Mouse (Mus musculus): ENCODE measurements around the gene Fip1l1. TPM values are rescaled to one million over a fixed set of nuclear protein-coding genes. Genes with fewer than 3 reads are reported as not detected.

Gene Fip1l1
- polyA plus RNA-seq, 1 experiment from 2014 or later, result 86.7 TPM

DNA sequence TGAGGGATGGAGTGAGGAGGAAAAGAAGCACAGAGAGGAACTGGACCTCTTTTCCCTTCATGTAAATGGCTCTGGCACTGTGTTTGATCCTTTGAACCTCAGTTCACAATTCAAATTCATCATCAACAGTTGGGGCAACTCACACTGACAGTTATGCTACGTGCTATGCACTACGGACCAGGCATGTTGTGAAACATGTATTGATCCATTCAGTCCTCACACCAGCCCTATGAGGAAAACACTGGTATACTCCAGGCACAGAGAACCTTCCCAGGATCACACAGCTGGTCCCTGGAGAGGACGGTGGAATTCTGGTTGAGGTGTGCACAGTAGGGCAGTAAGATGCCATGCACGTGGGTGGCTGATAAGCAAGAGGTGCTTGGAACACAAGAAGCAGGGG lies 105.3 kb downstream of the Fip1l1 start:
- Histone ChIP-seq H3K27me3 (no peaks in the 10 kb centered on the region), H3K9ac (no peak overlapping the region), H3K4me2 (replicated peaks) (no peak overlapping the region), H3K9me3 (replicated peaks) (no peaks in the 10 kb centered on the region), H3K27ac (replicated peaks) (no peak overlapping the region; the same call in 1 of the 2 replicates), H3K4me3 (replicated peaks) (no peak overlapping the region), H3K4me1 (peaks cover 14% of the 10 kb centered on the region; the same call in 1 of the 2 replicates), H3K36me3 (no peaks in the 10 kb centered on the region)
- no peak for ATAC-seq (ENCODE audit: insufficient number of reproducible peaks, low FRiP score, low TSS enrichment, low read depth)
- 93% methylated on average over 4 of the region's 4 CpGs for WGBS

DNA sequence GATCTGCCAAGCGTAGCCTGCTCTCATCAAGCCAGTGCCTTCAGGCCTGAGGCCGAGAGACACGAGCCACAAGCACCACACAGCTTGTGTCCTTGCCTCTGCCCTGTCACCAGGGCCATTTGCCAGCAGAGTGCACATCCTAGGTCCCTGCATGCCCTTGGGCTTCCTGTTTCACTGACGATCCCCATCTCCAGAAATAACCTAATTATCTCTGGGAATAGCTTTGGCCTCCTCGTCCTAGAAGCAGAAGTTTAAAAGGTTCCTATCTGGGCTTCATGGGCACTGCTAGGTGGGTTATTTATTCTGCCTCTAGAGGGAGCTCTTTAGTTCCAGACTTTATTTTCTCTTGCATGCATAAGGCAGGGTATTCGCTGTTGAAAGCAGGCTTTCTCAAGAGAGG lies 105.8 kb downstream of the Fip1l1 start:
- Histone ChIP-seq H3K4me2 (replicated peaks) (no peak overlapping the region), H3K9ac (no peak overlapping the region), H3K4me3 (replicated peaks) (no peak overlapping the region), H3K4me1 (0 out of 2 replicates have a peak, but pooled peaks cover 11% of the 10 kb centered on the region), H3K9me3 (replicated peaks) (no peaks in the 10 kb centered on the region), H3K27ac (replicated peaks) (no peak overlapping the region), H3K27me3 (no peaks in the 10 kb centered on the region), H3K36me3 (no peaks in the 10 kb centered on the region)
- ATAC-seq (ENCODE audit: insufficient number of reproducible peaks, low FRiP score, low TSS enrichment, low read depth), result no peak
- WGBS, result 46% methylated on average over 6 of the region's 6 CpGs

DNA sequence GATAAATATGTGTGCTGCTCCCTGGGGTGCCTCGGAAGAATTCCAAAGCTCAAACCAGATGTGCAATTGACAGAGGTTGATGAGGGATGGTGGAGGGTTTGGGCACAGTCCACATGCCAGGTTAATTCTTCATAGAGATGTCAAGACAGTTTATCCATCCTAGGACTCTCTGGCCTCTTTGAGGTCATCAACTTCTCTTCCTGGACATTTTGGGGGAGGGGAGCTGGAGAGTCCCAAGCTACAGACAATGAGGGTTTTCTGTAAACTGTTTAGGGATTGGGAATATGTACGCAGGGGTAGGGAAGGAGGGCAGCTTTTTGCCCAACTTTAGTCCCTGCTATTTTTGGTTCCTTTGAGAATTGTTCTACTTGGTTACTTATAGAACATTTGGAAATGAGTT lies 107.0 kb downstream of the Fip1l1 start:
- no peak overlapping the region for H3K9ac ChIP-seq
- no peak for ATAC-seq (ENCODE audit: insufficient number of reproducible peaks, low FRiP score, low TSS enrichment, low read depth)
- no peaks in the 10 kb centered on the region for H3K27me3 ChIP-seq
- 0 out of 2 replicates have a peak, but pooled peaks cover 7% of the 10 kb centered on the region for H3K4me1 ChIP-seq
- 60% methylated on average over 2 of the region's 2 CpGs for WGBS
- no peaks in the 10 kb centered on the region for H3K36me3 ChIP-seq
- no peak overlapping the region for H3K4me2 ChIP-seq (replicated peaks)
- H3K27ac ChIP-seq (replicated peaks), result no peak overlapping the region
- H3K4me3 ChIP-seq (replicated peaks), result no peak overlapping the region
- no peaks in the 10 kb centered on the region for H3K9me3 ChIP-seq (replicated peaks)

DNA sequence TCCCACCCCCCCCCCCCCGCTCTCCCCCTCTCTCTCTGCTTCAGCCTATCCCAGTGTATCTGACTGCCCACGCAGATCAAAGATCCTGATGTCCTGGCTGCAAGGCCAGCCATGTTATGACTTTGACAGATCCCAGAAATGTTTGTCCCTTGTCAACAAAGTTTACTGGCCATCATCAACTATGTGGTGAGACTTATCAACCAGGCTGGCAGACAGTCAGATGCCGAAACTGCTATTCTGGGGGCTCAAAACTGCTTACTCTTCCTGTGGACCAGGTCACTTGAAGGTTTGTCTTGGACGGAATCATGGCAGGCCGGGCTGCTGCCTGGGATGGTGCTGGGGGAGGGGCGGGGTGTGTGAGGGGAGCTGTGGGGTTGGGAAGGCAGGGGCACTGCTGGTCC lies 112.3 kb downstream of the Fip1l1 start:
- Histone ChIP-seq H3K9ac (no peak overlapping the region), H3K9me3 (replicated peaks) (no peaks in the 10 kb centered on the region), H3K27me3 (no peaks in the 10 kb centered on the region), H3K4me2 (replicated peaks) (no peak overlapping the region), H3K36me3 (no peaks in the 10 kb centered on the region), H3K4me1 (no peaks in the 10 kb centered on the region), H3K27ac (replicated peaks) (no peak overlapping the region), H3K4me3 (replicated peaks) (no peak overlapping the region)
- WGBS, result 43% methylated on average over 5 of the region's 6 CpGs
- ATAC-seq (ENCODE audit: insufficient number of reproducible peaks, low FRiP score, low TSS enrichment, low read depth), result no peak

DNA sequence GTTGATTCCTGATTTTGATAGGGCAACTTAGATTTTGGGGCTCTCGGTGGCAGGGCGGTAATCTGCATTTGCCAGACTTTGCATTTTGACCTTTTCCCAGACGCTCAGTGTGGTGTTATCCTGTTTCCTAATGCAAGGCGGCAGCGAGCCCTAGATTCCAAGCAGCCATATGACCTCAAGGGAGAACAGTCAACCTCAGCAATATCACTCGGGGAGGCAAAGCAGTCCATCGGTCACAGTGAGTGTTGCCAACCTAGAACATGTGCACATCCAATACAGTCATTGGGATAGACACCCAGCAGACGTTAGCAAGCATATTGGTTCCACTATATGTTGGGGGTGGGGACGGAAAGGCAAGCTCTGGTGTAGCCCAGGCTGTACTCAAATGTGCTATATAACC lies 113.0 kb downstream of the Fip1l1 start:
- no peak overlapping the region for H3K27ac ChIP-seq (replicated peaks)
- no peak for ATAC-seq (ENCODE audit: insufficient number of reproducible peaks, low FRiP score, low TSS enrichment, low read depth)
- H3K9ac ChIP-seq, result no peak overlapping the region
- H3K4me2 ChIP-seq (replicated peaks), result no peak overlapping the region
- no peaks in the 10 kb centered on the region for H3K27me3 ChIP-seq
- no peak overlapping the region for H3K4me3 ChIP-seq (replicated peaks)
- 67% methylated on average over 9 of the region's 9 CpGs for WGBS
- H3K9me3 ChIP-seq (replicated peaks), result no peaks in the 10 kb centered on the region
- no peaks in the 10 kb centered on the region for H3K36me3 ChIP-seq
- H3K4me1 ChIP-seq, result no peaks in the 10 kb centered on the region

Other genes with a start within 250 kb of the Fip1l1 start
- 19.4 and 21.0 TPM in 2 replicates for gene Scfd2, start 3.7 kb upstream of the Fip1l1 start, polyA plus RNA-seq (2015; fragmentation: Nextera tagmentation; extraction: Ambion mirVana)
- gene Lnx1, start 167.5 kb downstream of the Fip1l1 start, polyA plus RNA-seq (2015; fragmentation: Nextera tagmentation; extraction: Ambion mirVana), result 3.6 and 4.4 TPM in 2 replicates

All from embryonic facial prominence, embryonic 15.5 days (tissue).